Mouse (Mus musculus): ENCODE data around the gene Wdr72.

DNA sequence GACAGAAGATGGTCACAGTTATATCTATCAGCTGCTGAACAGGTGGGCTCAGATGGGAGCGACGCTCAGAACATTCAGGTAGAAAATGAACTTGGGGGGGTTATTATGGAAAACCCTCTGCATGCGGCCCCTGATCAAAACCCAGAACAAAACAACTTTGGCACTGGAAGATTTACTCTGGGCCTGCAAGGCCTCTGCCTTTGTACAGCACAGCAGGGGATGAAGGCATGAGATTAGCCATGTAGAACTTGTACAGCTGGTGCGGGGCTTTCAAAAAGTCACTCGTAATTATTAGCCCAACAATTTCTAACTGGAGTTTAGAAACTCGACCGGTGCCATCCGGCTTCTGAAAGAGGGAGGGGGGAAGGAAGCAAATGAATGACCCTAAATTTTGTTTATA is 38.1 kb downstream of the Wdr72 start:
- TF ChIP-seq CTCF (IDR thresholded peaks at IDR 0.05; ENCODE audit: control insufficient read depth, insufficient read depth, insufficient replicate concordance, low read depth, low read length) (no peak), POLR2A (IDR thresholded peaks at IDR 0.05; ENCODE audit: control insufficient read depth, low read depth, low read length) (no peak)

All from testis, adult 2 months (tissue).